Mouse (Mus musculus): ENCODE results near the gene Gm49425.
"Not testable (repeated sequence)": the region's sequence is repeated elsewhere in the genome, so short reads cannot be mapped to it uniquely, and the experiment has no call there.

GRCm38 (mm10) chr15:101517161-101517560 is at the start of gene Gm49425:
- TF ChIP-seq CTCF, EP300 (IDR thresholded peaks at IDR 0.05; ENCODE audit: low read depth): not testable (repeated sequence)

All from liver, embryonic 14.5 days (tissue).